12 mouse cellular contexts compared by ENCODE assay signal in the genomic region with DNA sequence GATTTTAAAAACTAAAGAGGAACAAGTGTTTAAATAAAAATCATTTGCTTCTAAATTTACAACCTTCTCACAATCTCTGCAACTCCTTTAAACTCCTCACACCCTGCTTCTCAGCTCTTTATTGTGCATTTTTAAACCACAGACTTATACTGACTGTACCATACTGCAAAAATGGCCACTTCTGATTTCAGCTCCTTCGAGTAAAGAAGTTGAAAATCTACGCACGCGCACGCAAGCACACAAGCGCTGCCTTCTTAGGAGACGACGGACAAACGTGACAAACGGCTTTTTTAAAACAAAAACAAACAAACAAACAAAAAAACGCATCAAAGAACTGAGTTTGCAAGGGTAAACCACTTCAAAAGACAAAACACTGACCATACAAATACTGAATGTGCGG. TPM values are rescaled to one million over a fixed set of nuclear protein-coding genes. Genes with fewer than 3 reads are reported as not detected.
DNase-seq lines count a peak whose midpoint lies in the region; ATAC-seq and TF ChIP-seq lines count a peak whose summit lies in the region.
"Had no signal": no experiment of that assay in that cellular context is flagged by ENCODE, and none has a peak within 500 bp of the region (broad histone marks: within the 10 kb centered on the region; RNA-seq: fewer than 3 reads in every experiment).

No protein-coding gene starts in this region.

- H3K27me3 ChIP-seq in heart, embryonic 10.5 days (ENCODE audit: insufficient read depth, poor library complexity, severe bottlenecking) = no peaks in the 10 kb centered on the region
- H3K27me3 ChIP-seq in intestine, postnatal 0 days (replicated peaks; ENCODE audit: control insufficient read depth, insufficient read depth, low read length) = no peaks in the 10 kb centered on the region
- H3K27me3 ChIP-seq in stomach, embryonic 15.5 days (replicated peaks) = no peaks in the 10 kb centered on the region

- no peak for DNase-seq in heart, embryonic 10.5 days (ENCODE audit: low spot score)
- no peak for DNase-seq in heart, postnatal 14 days
- DNase-seq in right cerebral cortex, postnatal 10 days (ENCODE audit: low spot score in 2 of 2) = peak; percentile 29 to 47
- no peak for DNase-seq in right cerebral cortex, postnatal 25 days
- no peak for DNase-seq in gastrocnemius, adult 2 months
- DNase-seq: gastrocnemius, postnatal 10 days; liver, postnatal 0 days had no signal

- WGBS in heart, embryonic 10.5 days = 26% methylated on average over 12 of the region's 12 CpGs
- 24% methylated on average over 12 of the region's 12 CpGs for WGBS in intestine, postnatal 0 days
- WGBS in stomach, embryonic 15.5 days = 23% methylated on average over 12 of the region's 12 CpGs

- H3K4me3 ChIP-seq in heart, embryonic 10.5 days = peak overlapping the region; percentile 54
- H3K4me3 ChIP-seq in intestine, postnatal 0 days (ENCODE audit: low read depth, low read length) = no peak overlapping the region
- no peak overlapping the region; the same call in 1 of the 2 replicates for H3K4me3 ChIP-seq in stomach, embryonic 15.5 days (replicated peaks)
- no peak overlapping the region for H3K4me3 ChIP-seq in gastrocnemius, adult 2 months

- no peak overlapping the region for H3K27ac ChIP-seq in heart, embryonic 10.5 days
- no peak overlapping the region for H3K27ac ChIP-seq in intestine, postnatal 0 days (ENCODE audit: low read depth, low read length)
- no peak overlapping the region for H3K27ac ChIP-seq in stomach, embryonic 15.5 days
- no peak overlapping the region for H3K27ac ChIP-seq in gastrocnemius, adult 2 months

- no peak for ATAC-seq in intestine, postnatal 0 days
- no peak for ATAC-seq in stomach, embryonic 15.5 days (ENCODE audit: insufficient read depth, low FRiP score, low read depth)
- no peak for ATAC-seq in monocyte, adult 5-6 weeks (replicated peaks; ENCODE audit: insufficient number of reproducible peaks, low FRiP score, low TSS enrichment, poor library complexity, severe bottlenecking)
- ATAC-seq: liver, postnatal 0 days had no signal

- no peaks in the 10 kb centered on the region for H3K36me3 ChIP-seq in heart, embryonic 10.5 days
- H3K36me3 ChIP-seq in intestine, postnatal 0 days (ENCODE audit: control insufficient read depth, insufficient read depth) = no peaks in the 10 kb centered on the region
- H3K36me3 ChIP-seq in stomach, embryonic 15.5 days = no peaks in the 10 kb centered on the region

- TF ChIP-seq CTCF in intestine, postnatal 0 days (IDR thresholded peaks at IDR 0.05; ENCODE audit: low read depth) = no peak
- TF ChIP-seq CTCF in gastrocnemius, adult 2 months (IDR thresholded peaks at IDR 0.05) = no peak

- no peak overlapping the region for H3K9ac ChIP-seq in intestine, postnatal 0 days (ENCODE audit: low read depth, low read length)
- H3K9ac ChIP-seq in stomach, embryonic 15.5 days = no peak overlapping the region
- H3K9ac ChIP-seq: liver, postnatal 0 days had no signal

- H3K9me3 ChIP-seq in heart, embryonic 10.5 days = no peaks in the 10 kb centered on the region
- no peaks in the 10 kb centered on the region for H3K9me3 ChIP-seq in intestine, postnatal 0 days (ENCODE audit: control insufficient read depth)
- H3K9me3 ChIP-seq in stomach, embryonic 15.5 days = no peaks in the 10 kb centered on the region

- peak overlapping the region; percentile 56 for H3K4me2 ChIP-seq in intestine, postnatal 0 days (replicated peaks; ENCODE audit: low read depth)
- peak overlapping the region; percentile 55 for H3K4me2 ChIP-seq in stomach, embryonic 15.5 days

- intact Hi-C loops in heart, postnatal 14 days (cut with DNase I) = loop anchor here (10.0 kb wide), 1 partner anchor 287 kb away; no protein-coding TSS in a partner anchor
- intact Hi-C loops in gastrocnemius, adult 2 months (cut with DNase I) = no loop called here

- H3K4me1 ChIP-seq in heart, embryonic 10.5 days = no peaks in the 10 kb centered on the region
- no peaks in the 10 kb centered on the region for H3K4me1 ChIP-seq in intestine, postnatal 0 days (replicated peaks; ENCODE audit: control insufficient read depth, insufficient read depth, low read length)
- no peaks in the 10 kb centered on the region for H3K4me1 ChIP-seq in stomach, embryonic 15.5 days

RNA-seq across cellular contexts. Expression of a gene that starts 8.3 kb away (rescaled TPM):
- 0.06 TPM in 1 of 2 replicates, not detected in the other for polyA plus RNA-seq in heart, embryonic 10.5 days (2016; fragmentation: Nextera tagmentation; extraction: Ambion mirVana)
- not detected for total RNA-seq in heart, postnatal 14 days (2021)
- polyA plus RNA-seq in intestine, postnatal 0 days (2015; fragmentation: Nextera tagmentation; extraction: Ambion mirVana) = not detected in 2 replicates
- not detected in 2 replicates for polyA plus RNA-seq in stomach, embryonic 15.5 days (2015; fragmentation: Nextera tagmentation; extraction: Ambion mirVana)
- total RNA-seq in monocyte, adult 5-6 weeks (2017) = not detected in 3 replicates
- total RNA-seq in gastrocnemius, adult 2 months (2021) = not detected
- total RNA-seq: gastrocnemius, postnatal 10 days had no signal
- polyA plus RNA-seq: C2C12; liver, postnatal 0 days; spleen, adult 2 months had no signal

RNA-seq across cellular contexts. Expression of a gene that starts 44.3 kb away (rescaled TPM):
- polyA plus RNA-seq in heart, embryonic 10.5 days (2016; fragmentation: Nextera tagmentation; extraction: Ambion mirVana) = 6.8 and 7.4 TPM in 2 replicates
- 1 to 10 TPM in 1 of 2 experiments, under 1 TPM in 1; 0.84 to 1.2 TPM for total RNA-seq in heart, postnatal 14 days (2021)
- polyA plus RNA-seq in intestine, postnatal 0 days (2015; fragmentation: Nextera tagmentation; extraction: Ambion mirVana) = 0.88 and 1.2 TPM in 2 replicates
- polyA plus RNA-seq in stomach, embryonic 15.5 days (2015; fragmentation: Nextera tagmentation; extraction: Ambion mirVana) = 2.8 and 3.0 TPM in 2 replicates
- not detected in 3 replicates for total RNA-seq in monocyte, adult 5-6 weeks (2017)
- total RNA-seq in gastrocnemius, adult 2 months (2021) = 1 to 10 TPM in 1 of 2 experiments, under 1 TPM in 1; 0.59 to 1.0 TPM
- polyA plus RNA-seq: C2C12; spleen, adult 2 months had no signal

Comparison
In these comparisons a context has a peak if more than half of its experiments do, and no peak if none do; other contexts are left out.
1. DNase-seq: peak in right cerebral cortex, postnatal 10 days (2 of 2); none in heart, embryonic 10.5 days (single experiment), heart, postnatal 14 days (0 of 2), right cerebral cortex, postnatal 25 days (single experiment) and gastrocnemius, adult 2 months (single experiment).